Mouse (Mus musculus): ENCODE results near the gene A830005F24Rik. TPM values are rescaled to one million over a fixed set of nuclear protein-coding genes. Genes with fewer than 3 reads are reported as not detected.

The A830005F24Rik gene
- polyA plus RNA-seq, 1 experiment = not detected

GRCm38 (mm10) chr13:48540488-48540887, 27.1 kb downstream of the A830005F24Rik start:
- 8% methylated on average over 1 of the region's 1 CpGs for WGBS
- TF ChIP-seq CTCF (IDR thresholded peaks at IDR 0.05; ENCODE audit: insufficient read depth, low read length) = no peak
- TF ChIP-seq POLR2A (IDR thresholded peaks at IDR 0.05; ENCODE audit: borderline replicate concordance, extremely low read depth, low read depth, low read length) = no peak
- H3K4me1 ChIP-seq (ENCODE audit: control insufficient read depth, insufficient read depth, low read length) = peaks cover 23% of the 10 kb centered on the region

GRCm38 (mm10) chr13:48544391-48544790, 31.0 kb downstream of the A830005F24Rik start:
- no peak overlapping the region for H3K4me3 ChIP-seq (replicated peaks; ENCODE audit: extremely low read depth, low read depth, low read length)
- DNase-seq = no peak
- TF ChIP-seq POLR2A (IDR thresholded peaks at IDR 0.05; ENCODE audit: borderline replicate concordance, extremely low read depth, low read depth, low read length) (no peak), CTCF (IDR thresholded peaks at IDR 0.05; ENCODE audit: insufficient read depth, low read length) (no peak)
- peaks cover 21% of the 10 kb centered on the region for H3K4me1 ChIP-seq (ENCODE audit: control insufficient read depth, insufficient read depth, low read length)

More at GRCm38 (mm10) chr13:48540488-48540887, 27.1 kb downstream of the A830005F24Rik start:
- H3K4me3 ChIP-seq (replicated peaks; ENCODE audit: extremely low read depth, low read depth, low read length) = no peak overlapping the region
- no peak for DNase-seq

- Histone ChIP-seq H3K4me1 (ENCODE audit: control insufficient read depth, insufficient read depth, low read length) (peaks cover 18% of the 10 kb centered on the region), H3K4me3 (replicated peaks; ENCODE audit: extremely low read depth, low read depth, low read length) (peak overlapping the region; percentile 99)
- 10% methylated on average over 4 of the region's 4 CpGs for WGBS
- TF ChIP-seq POLR2A (IDR thresholded peaks at IDR 0.05; ENCODE audit: borderline replicate concordance, extremely low read depth, low read depth, low read length) = no peak
- TF ChIP-seq CTCF (IDR thresholded peaks at IDR 0.05; ENCODE audit: insufficient read depth, low read length) = no peak
- no peak for DNase-seq
Observed at GRCm38 (mm10) chr13:48544867-48545266, 31.5 kb downstream of the A830005F24Rik start.

- H3K4me3 ChIP-seq (replicated peaks; ENCODE audit: extremely low read depth, low read depth, low read length) = peak overlapping the region; percentile 99
- peaks cover 11% of the 10 kb centered on the region for H3K4me1 ChIP-seq (ENCODE audit: control insufficient read depth, insufficient read depth, low read length)
- TF ChIP-seq POLR2A (IDR thresholded peaks at IDR 0.05; ENCODE audit: borderline replicate concordance, extremely low read depth, low read depth, low read length) (peak; percentile 58; the same call in 1 of the 2 replicates), CTCF (IDR thresholded peaks at IDR 0.05; ENCODE audit: insufficient read depth, low read length) (no peak)
- peak; percentile 92 for DNase-seq
- under 1% methylated on average over 58 of the region's 72 CpGs for WGBS
Observed at GRCm38 (mm10) chr13:48545476-48546281, 32.3 kb downstream of the A830005F24Rik start.

- Histone ChIP-seq H3K4me3 (replicated peaks; ENCODE audit: extremely low read depth, low read depth, low read length) (peak overlapping the region; percentile 94), H3K4me1 (ENCODE audit: control insufficient read depth, insufficient read depth, low read length) (peaks cover 5% of the 10 kb centered on the region)
- TF ChIP-seq CTCF (IDR thresholded peaks at IDR 0.05; ENCODE audit: insufficient read depth, low read length) = no peak
- peak; percentile 77; the same call in 1 of the 2 replicates for TF ChIP-seq POLR2A (IDR thresholded peaks at IDR 0.05; ENCODE audit: borderline replicate concordance, extremely low read depth, low read depth, low read length)
- peak; percentile 100 for DNase-seq
- WGBS = under 1% methylated on average over 68 of the region's 72 CpGs
Observed at GRCm38 (mm10) chr13:48546330-48546917, 33.1 kb downstream of the A830005F24Rik start.

- no peak for DNase-seq
- TF ChIP-seq CTCF (IDR thresholded peaks at IDR 0.05; ENCODE audit: insufficient read depth, low read length) (no peak), POLR2A (IDR thresholded peaks at IDR 0.05; ENCODE audit: borderline replicate concordance, extremely low read depth, low read depth, low read length) (no peak)
- WGBS = 96% methylated on average over 6 of the region's 6 CpGs
- peaks cover 11% of the 10 kb centered on the region for H3K4me1 ChIP-seq (ENCODE audit: control insufficient read depth, insufficient read depth, low read length)
- no peak overlapping the region for H3K4me3 ChIP-seq (replicated peaks; ENCODE audit: extremely low read depth, low read depth, low read length)
Observed at GRCm38 (mm10) chr13:48547623-48548022, 34.3 kb downstream of the A830005F24Rik start.

- no peak for DNase-seq
- no peak overlapping the region for H3K4me3 ChIP-seq (replicated peaks; ENCODE audit: extremely low read depth, low read depth, low read length)
- H3K4me1 ChIP-seq (ENCODE audit: control insufficient read depth, insufficient read depth, low read length) = peaks cover 18% of the 10 kb centered on the region
- WGBS = 79% methylated on average over 5 of the region's 5 CpGs
- TF ChIP-seq CTCF (IDR thresholded peaks at IDR 0.05; ENCODE audit: insufficient read depth, low read length) (no peak), POLR2A (IDR thresholded peaks at IDR 0.05; ENCODE audit: borderline replicate concordance, extremely low read depth, low read depth, low read length) (no peak)
Observed at GRCm38 (mm10) chr13:48548296-48548695, 34.9 kb downstream of the A830005F24Rik start.

- WGBS = 6% methylated on average over 21 of the region's 21 CpGs
- DNase-seq = peak; percentile 88
- Histone ChIP-seq H3K4me1 (ENCODE audit: control insufficient read depth, insufficient read depth, low read length) (peaks cover 15% of the 10 kb centered on the region), H3K4me3 (replicated peaks; ENCODE audit: extremely low read depth, low read depth, low read length) (peak overlapping the region; percentile 67)
- no peak for TF ChIP-seq CTCF (IDR thresholded peaks at IDR 0.05; ENCODE audit: insufficient read depth, low read length)
- peak; percentile 72; the same call in 1 of the 2 replicates for TF ChIP-seq POLR2A (IDR thresholded peaks at IDR 0.05; ENCODE audit: borderline replicate concordance, extremely low read depth, low read depth, low read length)
Observed at GRCm38 (mm10) chr13:48552181-48553090, 39.1 kb downstream of the A830005F24Rik start.

- TF ChIP-seq CTCF (IDR thresholded peaks at IDR 0.05; ENCODE audit: insufficient read depth, low read length) (no peak), POLR2A (IDR thresholded peaks at IDR 0.05; ENCODE audit: borderline replicate concordance, extremely low read depth, low read depth, low read length) (no peak)
- H3K4me3 ChIP-seq (replicated peaks; ENCODE audit: extremely low read depth, low read depth, low read length) = no peak overlapping the region
- H3K4me1 ChIP-seq (ENCODE audit: control insufficient read depth, insufficient read depth, low read length) = peaks cover 15% of the 10 kb centered on the region
- 54% methylated on average over 5 of the region's 5 CpGs for WGBS
- no peak for DNase-seq
Observed at GRCm38 (mm10) chr13:48553511-48553910, 40.1 kb downstream of the A830005F24Rik start.
